Comparison of ENCODE assay signal across 36 mouse cellular contexts in genomic region chr5:17454059-17454458, GRCm38 (mm10). TPM values are rescaled to one million over a fixed set of nuclear protein-coding genes. Genes with fewer than 3 reads are reported as not detected.
"Had no signal": no experiment of that assay in that cellular context is flagged by ENCODE, and none has a peak within 500 bp of the region (broad histone marks: within the 10 kb centered on the region; RNA-seq: fewer than 3 reads in every experiment).

No protein-coding gene starts in this region.

- H3K36me3 ChIP-seq: limb, embryonic 10.5 days; limb, embryonic 12.5 days; limb, embryonic 13.5 days; limb, embryonic 15.5 days; liver, embryonic 12.5 days; liver, embryonic 13.5 days; liver, embryonic 15.5 days; lung, embryonic 15.5 days; midbrain, embryonic 10.5 days; midbrain, embryonic 12.5 days; midbrain, embryonic 13.5 days; midbrain, embryonic 15.5 days; neural tube, embryonic 12.5 days had no signal

- H3K4me1 ChIP-seq: limb, embryonic 10.5 days; limb, embryonic 12.5 days; limb, embryonic 13.5 days; limb, embryonic 15.5 days; liver, embryonic 12.5 days; liver, embryonic 13.5 days; liver, embryonic 15.5 days; lung, embryonic 15.5 days; megakaryocyte, embryonic 14.5 days; midbrain, embryonic 10.5 days; midbrain, embryonic 12.5 days; midbrain, embryonic 13.5 days; midbrain, embryonic 15.5 days; neural tube, embryonic 12.5 days had no signal

- ATAC-seq: liver, embryonic 12.5 days; liver, postnatal 0 days; midbrain, embryonic 13.5 days; midbrain, embryonic 15.5 days; midbrain, embryonic 16.5 days had no signal

- H3K4me2 ChIP-seq: limb, embryonic 12.5 days; limb, embryonic 13.5 days; limb, embryonic 15.5 days; liver, embryonic 11.5 days; liver, embryonic 12.5 days; liver, embryonic 13.5 days; liver, embryonic 15.5 days; lung, embryonic 14.5 days; lung, embryonic 15.5 days; midbrain, embryonic 11.5 days; midbrain, embryonic 12.5 days; midbrain, embryonic 13.5 days; midbrain, embryonic 15.5 days; neural tube, embryonic 12.5 days had no signal

- H3K9me3 ChIP-seq: limb, embryonic 10.5 days; limb, embryonic 12.5 days; limb, embryonic 13.5 days; limb, embryonic 15.5 days; liver, embryonic 12.5 days; liver, embryonic 13.5 days; liver, embryonic 15.5 days; lung, embryonic 15.5 days; megakaryocyte, embryonic 14.5 days; midbrain, embryonic 10.5 days; midbrain, embryonic 12.5 days; midbrain, embryonic 13.5 days; midbrain, embryonic 15.5 days; neural tube, embryonic 12.5 days had no signal

- H3K9ac ChIP-seq: limb, embryonic 12.5 days; limb, embryonic 13.5 days; limb, embryonic 15.5 days; liver, embryonic 12.5 days; liver, embryonic 13.5 days; liver, embryonic 14.5 days; liver, embryonic 15.5 days; liver, postnatal 0 days; lung, embryonic 14.5 days; lung, embryonic 15.5 days; midbrain, embryonic 12.5 days; midbrain, embryonic 13.5 days; midbrain, embryonic 15.5 days; neural tube, embryonic 12.5 days had no signal

- DNase-seq: layer of hippocampus, postnatal 36 days; left cerebral cortex, postnatal 4 days; liver; liver, embryonic 13.5 days; liver, postnatal 0 days; lung, adult 2 months; lung, embryonic 14.5 days; lung, postnatal 10 days; midbrain, embryonic 14.5 days had no signal

- H3K4me3 ChIP-seq: left cerebral cortex, adult 2 months; limb, embryonic 10.5 days; limb, embryonic 12.5 days; limb, embryonic 13.5 days; limb, embryonic 15.5 days; liver, embryonic 12.5 days; liver, embryonic 13.5 days; liver, embryonic 15.5 days; lung, embryonic 15.5 days; megakaryocyte, embryonic 14.5 days; midbrain, embryonic 10.5 days; midbrain, embryonic 12.5 days; midbrain, embryonic 13.5 days; midbrain, embryonic 15.5 days; myocyte; neural tube, embryonic 12.5 days had no signal

- H3K27me3 ChIP-seq: limb, embryonic 12.5 days; limb, embryonic 13.5 days; limb, embryonic 15.5 days; liver, embryonic 12.5 days; liver, embryonic 13.5 days; liver, embryonic 15.5 days; lung, embryonic 15.5 days; megakaryocyte, embryonic 14.5 days; midbrain, embryonic 12.5 days; midbrain, embryonic 13.5 days; midbrain, embryonic 15.5 days; neural tube, embryonic 12.5 days had no signal

- H3K27ac ChIP-seq: left cerebral cortex, adult 2 months; limb, embryonic 10.5 days; limb, embryonic 12.5 days; limb, embryonic 13.5 days; limb, embryonic 15.5 days; liver, embryonic 12.5 days; liver, embryonic 13.5 days; liver, embryonic 14.5 days; liver, embryonic 15.5 days; lung, embryonic 15.5 days; macrophage; midbrain, embryonic 10.5 days; midbrain, embryonic 12.5 days; midbrain, embryonic 13.5 days; midbrain, embryonic 15.5 days; neural tube, embryonic 12.5 days had no signal

RNA-seq across cellular contexts. Expression of gene Speer4f1, which starts 21.8 kb away (rescaled TPM):
- polyA plus RNA-seq: limb, embryonic 10.5 days; limb, embryonic 11.5 days; limb, embryonic 12.5 days; limb, embryonic 13.5 days; limb, embryonic 14.5 days; limb, embryonic 15.5 days; liver, adult 2 months; liver, embryonic 11.5 days; liver, embryonic 12.5 days; liver, embryonic 13.5 days; liver, embryonic 14.5 days; liver, embryonic 15.5 days; liver, embryonic 16.5 days; liver, postnatal 0 days; lung, embryonic 14.5 days; lung, embryonic 15.5 days; lung, embryonic 16.5 days; macrophage; midbrain, embryonic 10.5 days; midbrain, embryonic 12.5 days; midbrain, embryonic 13.5 days; midbrain, embryonic 14.5 days; midbrain, embryonic 15.5 days; midbrain, embryonic 16.5 days; midbrain, postnatal 0 days; myocyte; neural tube, embryonic 11.5 days; neural tube, embryonic 12.5 days had no signal
